14 mouse cellular contexts compared by ENCODE assay signal in the genomic region with DNA sequence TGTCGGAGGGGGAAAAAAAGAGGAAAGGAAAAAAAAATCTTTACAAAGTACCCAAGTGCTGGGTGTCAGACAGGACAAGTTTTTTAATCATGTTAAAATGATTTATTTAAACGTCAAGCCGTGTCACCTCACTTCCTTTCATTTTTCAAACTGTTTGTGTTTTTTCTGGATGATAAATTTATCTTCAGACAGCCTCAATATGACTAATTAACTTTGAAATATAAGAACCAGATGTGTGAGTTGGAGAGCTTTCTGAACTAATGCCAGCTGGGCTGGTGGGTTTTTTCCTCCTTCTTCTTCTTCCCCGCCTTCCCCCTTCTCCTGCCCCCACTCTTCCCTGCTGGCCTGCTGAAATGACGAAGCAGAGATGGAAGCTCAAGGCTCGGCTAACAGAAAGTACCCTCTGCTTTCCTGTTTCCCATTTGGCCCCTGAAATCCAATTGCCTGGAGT.
DNase-seq lines count a peak whose midpoint lies in the region; ATAC-seq lines count a peak whose summit lies in the region.
"Had no signal": no experiment of that assay in that cellular context is flagged by ENCODE, and none has a peak within 500 bp of the region (broad histone marks: within the 10 kb centered on the region; RNA-seq: fewer than 3 reads in every experiment).

No protein-coding gene starts in this region.

- H3K9ac ChIP-seq in kidney, embryonic 16.5 days (replicated peaks; ENCODE audit: low read length), result 0 out of 2 replicates have a peak overlapping the region, but pooled peaks have one; percentile 36
- H3K9ac ChIP-seq: neural tube, embryonic 12.5 days had no signal

- H3K27ac ChIP-seq in kidney, embryonic 16.5 days (ENCODE audit: low read length), result no peak overlapping the region; the same call in 1 of the 2 replicates
- H3K27ac ChIP-seq: neural tube, embryonic 12.5 days had no signal

- peak; percentile 32; the same call in 1 of the 2 replicates for ATAC-seq in kidney, embryonic 16.5 days (ENCODE audit: low FRiP score, low TSS enrichment)

- peaks cover 42% of the 10 kb centered on the region for H3K4me1 ChIP-seq in kidney, embryonic 16.5 days (ENCODE audit: insufficient read depth, low read length)

- H3K4me3 ChIP-seq in kidney, embryonic 16.5 days (ENCODE audit: low read length), result no peak overlapping the region
- H3K4me3 ChIP-seq: neural tube, embryonic 12.5 days had no signal

- DNase-seq in kidney, postnatal 36 days, result no peak
- peak; percentile 5 for DNase-seq in A20 (ENCODE audit: low read depth, low spot score)
- peak; percentile 66 for DNase-seq in embryo, embryonic 10 days (ENCODE audit: low spot score)
- DNase-seq in forelimb bud, embryonic 11.5 days (ENCODE audit: low read depth, low spot score), result peak; percentile 80
- no peak for DNase-seq in ovary, adult 18-20 months (ENCODE audit: low spot score)
- DNase-seq in frontal cortex, postnatal 10 days (ENCODE audit: low spot score in 2 of 2), result no peak
- DNase-seq in right cerebral cortex, adult 18-20 months, result no peak
- DNase-seq: adrenal gland, adult 8-10 months; cerebellum, adult 9-11 months; kidney, adult 18-20 months; spleen, adult 18-20 months had no signal

- 13% methylated on average over 6 of the region's 6 CpGs for WGBS in kidney, embryonic 16.5 days

- no peaks in the 10 kb centered on the region for H3K9me3 ChIP-seq in kidney, embryonic 16.5 days (ENCODE audit: low read length)
- H3K9me3 ChIP-seq: neural tube, embryonic 12.5 days had no signal

- peaks cover 46% of the 10 kb centered on the region for H3K27me3 ChIP-seq in kidney, embryonic 16.5 days (ENCODE audit: insufficient read depth, low read length)

- no peaks in the 10 kb centered on the region for H3K36me3 ChIP-seq in kidney, embryonic 16.5 days (ENCODE audit: insufficient read depth, low read length)
- H3K36me3 ChIP-seq: neural tube, embryonic 12.5 days had no signal

- no peak overlapping the region for H3K4me2 ChIP-seq in kidney, embryonic 16.5 days (replicated peaks; ENCODE audit: low read depth, low read length)
- H3K4me2 ChIP-seq: liver, embryonic 11.5 days had no signal

Comparison
In these comparisons a context has a peak if more than half of its experiments do, and no peak if none do; other contexts are left out.
1. DNase-seq: peak in A20 (single experiment), embryo, embryonic 10 days (single experiment) and forelimb bud, embryonic 11.5 days (single experiment); none in kidney, postnatal 36 days (0 of 2), ovary, adult 18-20 months (single experiment), frontal cortex, postnatal 10 days (0 of 2) and right cerebral cortex, adult 18-20 months (single experiment).